ENCODE assay signal across 17 mouse cellular contexts in the genomic region with DNA sequence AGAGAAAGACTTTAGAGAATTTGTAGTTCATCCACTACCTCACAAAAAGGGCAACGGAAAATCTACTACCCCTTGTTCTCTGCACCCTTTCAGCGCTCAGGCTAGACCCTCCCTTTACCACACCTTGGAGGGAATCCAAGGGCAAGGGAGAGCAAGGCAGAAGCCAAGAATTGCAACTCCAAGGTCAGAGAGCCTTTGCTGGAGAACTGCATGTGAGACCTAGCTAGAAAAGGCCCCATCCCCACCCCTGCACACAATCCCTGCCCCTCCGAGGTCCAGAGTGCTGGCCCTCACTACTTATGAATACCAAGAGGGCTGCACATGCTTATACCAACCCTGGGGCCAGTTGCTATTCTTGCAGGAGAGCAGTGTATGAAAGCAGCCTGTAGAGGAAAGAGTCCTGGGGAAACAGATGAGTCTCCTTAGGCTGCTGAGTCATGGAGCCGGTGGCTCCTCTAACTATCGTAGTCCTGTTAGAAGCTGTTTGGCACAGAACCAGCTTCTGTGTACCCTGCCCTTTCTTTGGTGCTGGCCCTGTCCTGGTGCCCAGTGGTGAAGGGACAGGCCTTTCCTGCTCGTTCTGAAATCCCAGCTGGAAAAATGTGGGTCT.
DNase-seq lines count a peak whose midpoint lies in the region; ATAC-seq lines count a peak whose summit lies in the region.
"Had no signal": no experiment of that assay in that cellular context is flagged by ENCODE, and none has a peak within 500 bp of the region (broad histone marks: within the 10 kb centered on the region; RNA-seq: fewer than 3 reads in every experiment).

No protein-coding gene starts in this region.

- no peak overlapping the region for H3K9ac ChIP-seq in neural tube, embryonic 15.5 days (replicated peaks)
- H3K9ac ChIP-seq in limb, embryonic 13.5 days: no peak overlapping the region
- H3K9ac ChIP-seq: liver, embryonic 12.5 days had no signal

- H3K4me3 ChIP-seq in heart, embryonic 10.5 days: no peak overlapping the region
- H3K4me3 ChIP-seq in neural tube, embryonic 15.5 days (replicated peaks): no peak overlapping the region
- H3K4me3 ChIP-seq in limb, embryonic 13.5 days: no peak overlapping the region
- H3K4me3 ChIP-seq: erythroblast, embryonic 14.5 days; left cerebral cortex, adult 2 months; liver, embryonic 12.5 days; megakaryocyte, embryonic 14.5 days had no signal

- no peaks in the 10 kb centered on the region for H3K9me3 ChIP-seq in heart, embryonic 10.5 days
- no peaks in the 10 kb centered on the region for H3K9me3 ChIP-seq in neural tube, embryonic 15.5 days (replicated peaks)
- no peaks in the 10 kb centered on the region for H3K9me3 ChIP-seq in limb, embryonic 13.5 days
- H3K9me3 ChIP-seq: liver, embryonic 12.5 days had no signal

- no peak for ATAC-seq in neural tube, embryonic 15.5 days (ENCODE audit: low FRiP score)
- no peak for ATAC-seq in limb, embryonic 13.5 days (ENCODE audit: low FRiP score, low read depth)
- ATAC-seq: liver, embryonic 12.5 days; lung, postnatal 0 days had no signal

- no peak overlapping the region for H3K27ac ChIP-seq in heart, embryonic 10.5 days
- 0 out of 2 replicates have a peak overlapping the region, but pooled peaks have one; percentile 33 for H3K27ac ChIP-seq in neural tube, embryonic 15.5 days (replicated peaks)
- H3K27ac ChIP-seq in limb, embryonic 13.5 days: 0 out of 2 replicates have a peak overlapping the region, but pooled peaks have one; percentile 11
- H3K27ac ChIP-seq: left cerebral cortex, adult 2 months; liver, embryonic 12.5 days; stomach, postnatal 0 days had no signal

- H3K4me2 ChIP-seq in neural tube, embryonic 15.5 days: no peak overlapping the region
- no peak overlapping the region for H3K4me2 ChIP-seq in limb, embryonic 13.5 days (replicated peaks)
- H3K4me2 ChIP-seq: liver, embryonic 12.5 days had no signal

- peak; percentile 14 for DNase-seq in heart, postnatal 4 days
- DNase-seq in heart, embryonic 10.5 days (ENCODE audit: low spot score): no peak
- no peak for DNase-seq in neural tube, embryonic 10.5 days (ENCODE audit: extremely low spot score, low spot score)
- DNase-seq in adrenal gland, postnatal 25 days: peak; percentile 45
- no peak for DNase-seq in spleen, adult 18-20 months
- no peak for DNase-seq in layer of hippocampus, postnatal 14 days (ENCODE audit: low spot score in 2 of 2)
- DNase-seq: B cell, adult 2 months; cerebellum, adult 8-10 months; right cerebral cortex, adult 18-20 months had no signal

- H3K36me3 ChIP-seq in heart, embryonic 10.5 days: no peaks in the 10 kb centered on the region
- no peaks in the 10 kb centered on the region for H3K36me3 ChIP-seq in neural tube, embryonic 15.5 days
- H3K36me3 ChIP-seq in limb, embryonic 13.5 days: no peaks in the 10 kb centered on the region
- H3K36me3 ChIP-seq: liver, embryonic 12.5 days had no signal

- no peaks in the 10 kb centered on the region for H3K27me3 ChIP-seq in heart, embryonic 10.5 days (ENCODE audit: insufficient read depth, poor library complexity, severe bottlenecking)
- H3K27me3 ChIP-seq in neural tube, embryonic 15.5 days (replicated peaks): no peaks in the 10 kb centered on the region
- H3K27me3 ChIP-seq in limb, embryonic 13.5 days: no peaks in the 10 kb centered on the region
- H3K27me3 ChIP-seq: liver, embryonic 12.5 days; megakaryocyte, embryonic 14.5 days had no signal

- peaks cover 3% of the 10 kb centered on the region; the same call in 1 of the 2 replicates for H3K4me1 ChIP-seq in heart, embryonic 10.5 days
- H3K4me1 ChIP-seq in neural tube, embryonic 15.5 days: peaks cover 3% of the 10 kb centered on the region; the same call in 1 of the 2 replicates
- H3K4me1 ChIP-seq in limb, embryonic 13.5 days: peaks cover 7% of the 10 kb centered on the region
- H3K4me1 ChIP-seq: liver, embryonic 12.5 days; megakaryocyte, embryonic 14.5 days had no signal

- 71% methylated on average over 6 of the region's 6 CpGs for WGBS in heart, embryonic 10.5 days
- WGBS in neural tube, embryonic 15.5 days: 40% methylated on average over 6 of the region's 6 CpGs
- WGBS in limb, embryonic 13.5 days: 69% methylated on average over 6 of the region's 6 CpGs

Comparison
In these comparisons a context has a peak if more than half of its experiments do, and no peak if none do; other contexts are left out.
1. DNase-seq: peak in heart, postnatal 4 days (single experiment) and adrenal gland, postnatal 25 days (single experiment); none in heart, embryonic 10.5 days (single experiment), neural tube, embryonic 10.5 days (single experiment), spleen, adult 18-20 months (0 of 2) and layer of hippocampus, postnatal 14 days (0 of 2).